Mouse (Mus musculus) embryonic facial prominence, embryonic 13.5 days (tissue): Measurements from ENCODE around the gene Agpat3. TPM values are rescaled to one million over a fixed set of nuclear protein-coding genes. Genes with fewer than 3 reads are reported as not detected.

Source experiments
- ATAC-seq: fragments of 200-750 bp; cut with Nextera tagmentation; 2 replicates; pipeline ENCODE4 v1.8.0; 2017; ENCODE audit warnings: low read depth; ENCODE audit not compliant: insufficient number of reproducible peaks, insufficient read depth, low FRiP score, low TSS enrichment
- H3K27ac ChIP-seq: fragments of 300-500 bp; sonication (generic); 2 replicates; pipeline ENCODE4 v1.5.1; 2015; ENCODE audit warnings: moderate library complexity, mild to moderate bottlenecking, inconsistent platforms
- H3K27me3 ChIP-seq: fragments of 300-500 bp; sonication (generic); 2 replicates; pipeline ENCODE4 v1.6.1; 2015; ENCODE audit warnings: mild to moderate bottlenecking, inconsistent platforms
- H3K36me3 ChIP-seq: fragments of 300-500 bp; sonication (generic); 2 replicates; pipeline ENCODE4 v1.6.1; 2015; ENCODE audit warnings: mild to moderate bottlenecking, inconsistent platforms
- H3K4me1 ChIP-seq: fragments of 300-500 bp; sonication (generic); 2 replicates; pipeline ENCODE4 v1.6.1; 2015; ENCODE audit warnings: inconsistent platforms
- H3K4me2 ChIP-seq: fragments of 300-500 bp; sonication (generic); 2 replicates; pipeline ENCODE4 v1.6.1; 2015; ENCODE audit warnings: moderate library complexity, mild to moderate bottlenecking, inconsistent platforms
- H3K4me3 ChIP-seq: fragments of 300-500 bp; sonication (generic); 2 replicates; pipeline ENCODE4 v1.5.1; 2015; ENCODE audit warnings: mild to moderate bottlenecking, inconsistent platforms
- H3K9ac ChIP-seq: fragments of 300-500 bp; sonication (generic); 2 replicates; pipeline ENCODE4 v1.6.1; 2015; ENCODE audit warnings: mild to moderate bottlenecking, inconsistent platforms
- H3K9me3 ChIP-seq: fragments of 300-500 bp; sonication (generic); 2 replicates; pipeline ENCODE4 v1.6.1; 2016; ENCODE audit warnings: inconsistent platforms
- WGBS: fragments of 180-500 bp; shearing (Covaris S2); methylation state at CpG from one replicate; pipeline ENCODE4 v1.1.7; 2015; ENCODE audit warnings: mixed read lengths; 5-methylcytosine and 5-hydroxymethylcytosine counted together
- polyA plus RNA-seq: library from polyadenylated mRNA; unstranded; fragments of >200 nt; fragmentation: Nextera tagmentation; extraction: Ambion mirVana; gene quantifications from 2 replicates; pipeline ENCODE4 v1.2.1, GENCODE M21; 2015

Gene Agpat3
- polyA plus RNA-seq: 51.9 and 57.5 TPM in 2 replicates

DNA sequence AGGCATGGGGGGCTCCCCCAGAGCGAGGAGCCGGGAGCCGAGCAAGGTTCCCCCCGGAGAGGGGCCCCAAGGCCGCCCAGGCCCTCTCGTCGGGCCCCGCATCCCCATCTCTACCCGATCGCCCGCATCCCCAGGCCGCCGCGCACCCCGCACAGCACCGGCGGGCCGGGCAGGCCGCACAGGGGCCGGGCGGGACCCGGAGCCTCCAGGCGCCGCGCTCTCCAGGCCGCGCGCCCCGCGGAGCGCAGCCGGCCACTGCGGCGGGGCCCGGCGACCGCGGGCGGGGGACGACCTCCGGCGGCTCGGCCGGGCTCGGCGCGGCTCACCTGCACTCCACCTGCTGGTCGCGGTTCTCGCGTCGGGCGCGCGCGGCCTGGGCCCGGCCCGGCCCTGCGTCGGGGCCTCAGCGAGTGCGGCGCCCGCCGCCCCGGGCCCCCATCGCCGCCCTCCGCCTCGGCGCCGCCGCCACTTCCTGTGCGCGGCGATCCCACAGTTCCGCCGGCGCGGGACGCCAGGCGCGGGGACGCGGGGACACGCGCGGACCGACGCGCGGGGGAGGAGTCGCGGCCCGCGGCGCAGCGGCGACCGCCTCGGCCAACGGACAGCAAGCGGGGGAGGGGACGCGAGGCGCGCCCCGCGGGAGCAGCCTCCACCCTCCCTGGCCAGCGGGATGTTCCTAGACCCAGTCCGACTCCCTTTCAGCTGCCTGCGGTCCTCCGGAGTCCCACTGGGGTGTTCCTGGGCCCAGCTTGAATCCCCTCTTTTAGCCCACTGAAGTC lies at the start of gene Agpat3:
Gene Agpat3, minus strand, starts transcription at position 603 of the 779 bp plus-strand sequence.
- Histone ChIP-seq H3K36me3 (peaks cover 7% of the 10 kb centered on the region; the same call in 1 of the 2 replicates), H3K9me3 (no peaks in the 10 kb centered on the region), H3K4me2 (peak within 1 kb of the TSS; percentile 84), H3K4me1 (peaks cover 37% of the 10 kb centered on the region), H3K9ac (peak within 1 kb of the TSS; percentile 97), H3K4me3 (peak within 1 kb of the TSS; percentile 93), H3K27me3 (no peaks in the 10 kb centered on the region), H3K27ac (peak within 1 kb of the TSS; percentile 60; the same call in 1 of the 2 replicates)
- WGBS: under 1% methylated on average over 82 of the region's 113 CpGs
- peak; percentile 61; the same call in 1 of the 2 replicates for ATAC-seq

DNA sequence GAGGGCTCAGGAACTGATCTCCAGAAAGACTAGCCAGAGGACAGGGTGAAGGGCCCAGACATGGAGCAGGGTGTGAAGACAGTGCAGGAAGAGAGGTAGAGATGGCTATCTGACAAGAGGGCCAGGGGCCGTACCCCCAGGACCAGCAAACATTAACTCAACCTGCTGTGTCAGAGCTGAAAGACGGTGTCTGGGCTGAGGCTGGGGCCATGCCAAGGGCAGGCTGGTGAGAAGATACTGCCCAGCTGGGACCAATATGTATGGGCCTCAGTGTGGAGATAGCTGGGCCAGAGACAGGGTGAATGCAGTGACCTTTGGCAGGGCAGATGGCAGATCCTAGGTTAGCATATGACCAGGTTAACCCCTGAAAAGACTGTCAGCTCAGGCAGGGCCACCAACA lies 48.8 kb upstream of the Agpat3 start:
- peaks cover 11% of the 10 kb centered on the region for H3K4me1 ChIP-seq
- peaks cover 68% of the 10 kb centered on the region for H3K36me3 ChIP-seq
- H3K4me2 ChIP-seq: no peak overlapping the region
- 95% methylated on average over 2 of the region's 2 CpGs for WGBS
- ATAC-seq: no peak
- no peaks in the 10 kb centered on the region for H3K27me3 ChIP-seq
- no peak overlapping the region; the same call in 1 of the 2 replicates for H3K9ac ChIP-seq
- no peaks in the 10 kb centered on the region for H3K9me3 ChIP-seq
- no peak overlapping the region for H3K4me3 ChIP-seq
- no peak overlapping the region for H3K27ac ChIP-seq

DNA sequence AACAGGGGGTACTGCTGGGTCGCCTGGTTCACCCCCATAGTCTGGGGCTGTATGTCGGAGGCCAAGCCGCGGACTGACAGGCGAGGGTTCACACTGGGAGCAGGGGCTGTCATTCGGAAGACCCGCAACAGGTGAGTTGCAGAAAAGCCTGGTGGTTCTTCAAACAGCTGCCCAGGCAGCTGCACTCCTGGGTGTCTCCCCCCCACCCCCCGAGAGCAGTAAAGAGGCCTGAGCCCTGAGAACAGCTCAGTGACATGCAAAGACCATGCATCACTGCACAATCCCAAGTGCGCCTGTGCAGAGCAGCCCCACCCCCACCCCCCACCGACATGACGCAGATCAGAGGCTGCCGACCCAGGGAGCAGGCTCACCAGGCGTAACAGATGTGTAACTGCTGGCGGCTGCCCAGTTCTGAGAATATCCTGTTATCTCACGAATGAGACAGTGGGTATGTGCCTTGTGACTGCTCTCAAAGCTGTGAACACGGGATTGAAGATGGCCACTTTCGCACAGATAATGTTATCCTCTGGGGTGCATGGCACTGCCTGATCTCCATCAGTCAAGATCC lies 46.9 kb upstream of the Agpat3 start:
- H3K4me2 ChIP-seq: no peak overlapping the region
- no peak overlapping the region for H3K9ac ChIP-seq
- no peak overlapping the region for H3K27ac ChIP-seq
- H3K9me3 ChIP-seq: no peaks in the 10 kb centered on the region
- ATAC-seq: no peak
- H3K4me1 ChIP-seq: peaks cover 13% of the 10 kb centered on the region
- no peak overlapping the region for H3K4me3 ChIP-seq
- peaks cover 51% of the 10 kb centered on the region for H3K36me3 ChIP-seq
- no peaks in the 10 kb centered on the region for H3K27me3 ChIP-seq
- WGBS: 46% methylated on average over 17 of the region's 17 CpGs

DNA sequence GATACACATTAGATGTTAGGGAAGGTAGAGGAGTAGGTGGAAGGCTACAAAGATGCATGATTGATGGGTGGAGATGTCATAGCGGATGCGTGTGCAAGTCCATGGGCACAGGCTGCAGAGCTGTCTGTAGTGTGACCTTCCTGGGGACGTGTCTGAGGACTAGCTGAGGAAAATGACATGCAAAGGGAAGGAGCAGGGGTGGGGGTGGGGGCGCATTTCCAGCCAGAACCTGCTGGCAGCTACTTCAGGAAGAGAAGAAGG lies 44.3 kb upstream of the Agpat3 start:
- Histone ChIP-seq H3K27ac (no peak overlapping the region), H3K9ac (no peak overlapping the region), H3K4me1 (peaks cover 13% of the 10 kb centered on the region), H3K9me3 (no peaks in the 10 kb centered on the region), H3K4me2 (peak overlapping the region; percentile 28), H3K27me3 (peaks cover 12% of the 10 kb centered on the region), H3K4me3 (no peak overlapping the region), H3K36me3 (peaks cover 25% of the 10 kb centered on the region)
- WGBS: 47% methylated on average over 4 of the region's 4 CpGs
- ATAC-seq: no peak

DNA sequence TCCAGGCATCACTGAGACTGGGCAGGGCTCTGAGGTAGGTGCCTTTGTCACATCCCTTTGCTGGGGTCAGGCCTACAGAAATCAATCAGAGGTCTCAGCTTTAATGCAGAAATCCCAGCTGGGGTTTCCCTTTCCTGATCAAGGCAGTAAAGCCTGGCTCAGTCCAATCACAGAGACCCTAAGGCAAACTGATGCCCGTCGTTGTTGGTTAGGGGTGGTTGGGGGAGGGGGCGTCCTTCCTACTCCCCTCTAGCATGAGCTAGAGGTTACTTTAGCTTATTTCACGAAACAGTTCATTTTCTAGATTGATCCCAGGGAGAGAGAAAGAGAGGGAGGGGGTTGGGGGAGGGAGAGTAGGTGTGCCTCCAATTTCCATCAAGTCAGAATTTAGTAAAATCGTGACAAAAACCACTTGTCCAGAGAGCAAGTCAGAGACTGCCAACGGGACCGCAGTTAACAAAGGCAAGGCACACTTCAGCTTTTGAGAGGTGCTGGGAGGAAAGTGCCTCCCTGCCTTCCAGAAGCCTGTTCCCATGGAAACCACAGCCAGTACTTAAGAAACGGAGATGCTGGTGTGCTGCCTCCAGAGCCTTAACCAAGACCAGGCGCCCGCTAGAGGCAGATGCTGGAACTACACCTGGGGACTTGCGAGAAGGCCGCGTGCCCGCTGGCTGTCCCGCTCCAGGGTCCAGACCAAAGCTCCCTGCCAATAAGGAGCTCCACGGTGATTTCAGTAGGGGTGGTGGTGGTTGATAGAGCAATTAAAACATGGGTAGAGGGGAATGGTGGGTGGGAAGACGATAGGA lies 43.7 kb upstream of the Agpat3 start:
- WGBS: 3% methylated on average over 17 of the region's 17 CpGs
- Histone ChIP-seq H3K27me3 (peaks cover 17% of the 10 kb centered on the region), H3K4me2 (peak overlapping the region; percentile 28), H3K9me3 (no peaks in the 10 kb centered on the region), H3K27ac (no peak overlapping the region), H3K4me3 (no peak overlapping the region), H3K36me3 (peaks cover 19% of the 10 kb centered on the region), H3K9ac (no peak overlapping the region), H3K4me1 (peaks cover 13% of the 10 kb centered on the region)
- no peak for ATAC-seq

DNA sequence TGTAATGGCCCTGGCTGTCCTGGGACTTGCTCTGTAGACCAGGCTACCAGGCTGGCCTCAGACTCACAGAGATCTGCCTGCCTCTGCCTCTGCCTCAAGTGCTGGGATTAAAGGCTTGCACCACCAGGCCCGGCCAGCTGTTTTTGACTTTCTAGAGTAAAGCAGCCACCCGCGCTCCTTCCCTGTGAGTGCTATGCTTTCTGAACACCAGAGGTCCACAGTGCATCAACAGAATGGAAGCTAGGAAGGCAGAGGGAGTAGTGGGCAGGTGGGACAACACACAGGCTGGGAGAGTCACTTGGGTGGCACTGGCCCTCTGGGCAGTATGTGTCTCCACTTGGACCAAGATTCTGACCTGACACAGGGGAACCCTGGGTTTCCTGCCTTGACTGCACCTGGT lies 43.1 kb upstream of the Agpat3 start:
- WGBS: 75% methylated on average over 3 of the region's 3 CpGs
- ATAC-seq: no peak
- Histone ChIP-seq H3K9me3 (no peaks in the 10 kb centered on the region), H3K9ac (no peak overlapping the region), H3K4me3 (no peak overlapping the region), H3K4me1 (peaks cover 13% of the 10 kb centered on the region), H3K27me3 (peaks cover 23% of the 10 kb centered on the region), H3K36me3 (peaks cover 13% of the 10 kb centered on the region), H3K4me2 (no peak overlapping the region), H3K27ac (no peak overlapping the region)

DNA sequence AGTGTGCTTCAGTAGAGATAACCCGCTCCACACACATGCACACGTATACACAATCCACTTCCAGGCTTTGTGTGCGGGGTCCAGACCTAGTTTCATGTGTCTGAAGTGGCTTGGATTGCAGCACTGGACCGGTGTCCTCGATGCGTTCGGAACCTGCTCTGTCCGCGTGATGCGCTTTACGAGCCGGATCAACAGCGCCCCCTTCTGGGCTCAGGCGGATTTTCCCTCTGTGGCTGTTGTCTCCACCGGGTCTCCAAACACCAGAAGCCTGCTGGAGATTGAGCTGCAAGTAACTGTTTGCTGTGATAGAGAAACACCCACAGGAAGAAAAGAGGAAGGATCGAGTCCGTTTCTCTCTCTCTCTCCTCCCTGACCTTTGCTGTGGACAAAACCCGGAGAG lies 39.8 kb upstream of the Agpat3 start:
- H3K4me3 ChIP-seq: 0 out of 2 replicates have a peak overlapping the region, but pooled peaks have one; percentile 2
- WGBS: 4% methylated on average over 18 of the region's 18 CpGs
- 0 out of 2 replicates have a peak overlapping the region, but pooled peaks have one; percentile 22 for H3K4me2 ChIP-seq
- H3K9me3 ChIP-seq: no peaks in the 10 kb centered on the region
- no peak for ATAC-seq
- peaks cover 6% of the 10 kb centered on the region for H3K4me1 ChIP-seq
- H3K27ac ChIP-seq: no peak overlapping the region
- H3K27me3 ChIP-seq: peaks cover 49% of the 10 kb centered on the region
- no peaks in the 10 kb centered on the region for H3K36me3 ChIP-seq
- no peak overlapping the region for H3K9ac ChIP-seq

DNA sequence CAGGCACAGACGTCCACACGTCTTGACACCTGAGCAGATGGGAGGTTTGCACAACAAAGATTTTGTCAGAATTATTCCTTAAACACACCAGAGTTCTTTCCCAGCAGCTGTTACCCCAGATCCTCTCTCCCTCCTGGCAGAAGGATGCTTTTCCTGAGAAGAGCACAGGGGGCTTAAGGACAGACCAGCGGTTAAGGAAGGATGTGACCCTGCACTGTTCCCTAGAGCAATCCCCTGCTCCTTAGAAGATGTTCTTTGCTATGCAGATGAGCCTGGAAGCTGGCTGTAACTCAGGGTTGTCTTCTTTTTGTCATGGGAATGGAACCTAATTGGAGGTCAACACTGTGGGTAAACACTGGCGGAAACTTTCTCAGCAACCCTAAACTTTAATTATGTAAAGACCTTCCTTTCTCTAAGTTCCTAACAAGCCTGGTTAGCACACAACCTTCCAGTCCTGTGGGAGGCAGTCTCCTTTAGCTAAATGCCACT lies 38.7 kb upstream of the Agpat3 start:
- Histone ChIP-seq H3K27ac (no peak overlapping the region), H3K36me3 (no peaks in the 10 kb centered on the region), H3K4me2 (no peak overlapping the region), H3K4me3 (no peak overlapping the region), H3K9me3 (no peaks in the 10 kb centered on the region), H3K27me3 (peaks cover 49% of the 10 kb centered on the region), H3K4me1 (peaks cover under 1% of the 10 kb centered on the region), H3K9ac (no peak overlapping the region)
- 18% methylated on average over 4 of the region's 4 CpGs for WGBS
- no peak for ATAC-seq

DNA sequence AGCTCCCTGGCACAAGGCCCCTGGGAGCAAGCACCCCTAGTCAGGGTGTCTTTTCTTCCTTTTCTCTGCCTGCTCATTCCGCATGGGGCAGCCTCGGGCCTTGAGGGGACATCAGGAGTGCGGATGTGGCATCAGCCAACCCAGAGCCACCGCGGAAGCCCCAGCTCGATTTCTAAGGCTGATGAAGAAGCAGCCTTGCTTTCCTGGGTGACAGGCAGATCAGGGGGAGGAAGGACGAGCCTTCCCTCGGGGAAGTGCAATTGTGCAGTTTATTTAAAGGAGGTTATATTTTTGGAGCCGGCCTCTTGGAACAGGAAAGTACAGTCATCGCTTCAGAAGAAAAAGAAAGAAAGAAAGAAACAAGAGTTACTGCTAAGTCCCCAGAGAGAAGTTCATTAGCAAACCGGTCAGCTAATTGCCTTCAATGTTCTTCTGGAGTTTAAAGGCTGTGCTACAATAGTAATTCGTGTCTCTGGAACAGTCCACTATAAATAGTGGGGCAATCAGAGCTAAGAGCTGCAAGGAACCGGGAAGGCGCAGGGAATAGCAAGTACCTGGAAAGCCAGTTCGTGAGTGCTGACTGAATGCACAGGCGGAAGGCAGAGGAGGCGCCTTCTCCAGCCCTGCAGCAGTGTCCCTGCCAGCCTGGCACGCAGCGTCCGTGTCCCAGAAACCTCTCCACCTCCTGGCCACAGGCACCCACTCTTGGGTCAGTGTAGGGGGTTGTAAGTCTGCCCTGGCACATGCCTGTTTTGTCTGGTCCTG lies 36.1 kb upstream of the Agpat3 start:
- Histone ChIP-seq H3K9ac (no peak overlapping the region), H3K36me3 (no peaks in the 10 kb centered on the region), H3K27ac (no peak overlapping the region), H3K4me3 (no peak overlapping the region), H3K9me3 (no peaks in the 10 kb centered on the region), H3K4me1 (no peaks in the 10 kb centered on the region), H3K27me3 (peaks cover 49% of the 10 kb centered on the region), H3K4me2 (no peak overlapping the region)
- ATAC-seq: no peak
- 64% methylated on average over 20 of the region's 20 CpGs for WGBS

DNA sequence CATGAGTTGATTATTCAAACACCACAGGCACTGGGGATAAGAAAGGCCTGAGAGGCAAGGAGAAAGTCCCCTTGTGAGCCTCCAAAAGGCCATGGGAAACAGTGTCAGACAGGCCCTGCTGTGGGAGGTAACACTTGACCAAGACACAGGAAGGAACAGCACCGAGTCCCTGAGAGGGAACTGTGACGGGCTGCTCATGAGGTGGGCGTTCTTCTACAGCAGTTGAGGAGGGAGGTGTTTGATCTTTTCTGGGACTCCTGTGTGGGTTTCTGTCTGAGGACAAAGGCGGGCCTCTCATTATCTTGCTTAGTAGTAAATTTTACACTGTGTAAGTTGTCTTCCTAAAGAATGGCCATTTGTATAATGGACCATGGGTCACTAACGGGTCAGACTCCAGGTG lies 33.2 kb upstream of the Agpat3 start:
- no peak overlapping the region for H3K4me2 ChIP-seq
- H3K9ac ChIP-seq: no peak overlapping the region
- no peak for ATAC-seq
- WGBS: 76% methylated on average over 5 of the region's 5 CpGs
- H3K27me3 ChIP-seq: peaks cover 27% of the 10 kb centered on the region
- H3K27ac ChIP-seq: no peak overlapping the region
- H3K9me3 ChIP-seq: no peaks in the 10 kb centered on the region
- H3K4me3 ChIP-seq: no peak overlapping the region
- no peaks in the 10 kb centered on the region for H3K36me3 ChIP-seq
- H3K4me1 ChIP-seq: no peaks in the 10 kb centered on the region

DNA sequence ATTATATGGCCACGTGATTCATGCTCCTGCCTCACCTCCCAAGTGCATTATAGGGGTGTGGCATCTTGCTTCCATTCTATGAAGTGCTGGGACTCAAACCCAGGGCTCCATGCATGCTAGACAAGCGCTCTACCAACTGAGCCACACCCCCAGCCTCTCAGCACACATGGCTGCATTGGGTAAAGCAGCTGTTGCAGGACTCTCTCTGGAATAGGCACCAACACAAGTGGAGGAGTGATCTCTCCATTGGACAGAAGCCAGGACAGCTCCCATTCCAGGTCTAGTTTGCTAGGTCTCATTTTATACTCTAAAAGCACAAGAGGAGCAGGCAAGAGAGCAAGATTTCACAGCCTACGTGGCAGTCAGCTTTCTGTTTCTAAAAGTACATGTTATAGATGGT lies 31.3 kb upstream of the Agpat3 start:
- H3K27me3 ChIP-seq: peaks cover 8% of the 10 kb centered on the region
- no peak overlapping the region for H3K4me3 ChIP-seq
- no peak overlapping the region for H3K4me2 ChIP-seq
- no peaks in the 10 kb centered on the region for H3K4me1 ChIP-seq
- H3K9me3 ChIP-seq: no peaks in the 10 kb centered on the region
- no peak overlapping the region for H3K27ac ChIP-seq
- no peak for ATAC-seq
- H3K36me3 ChIP-seq: no peaks in the 10 kb centered on the region
- 78% methylated on average over 3 of the region's 3 CpGs for WGBS
- no peak overlapping the region for H3K9ac ChIP-seq
